In the genomic region with DNA sequence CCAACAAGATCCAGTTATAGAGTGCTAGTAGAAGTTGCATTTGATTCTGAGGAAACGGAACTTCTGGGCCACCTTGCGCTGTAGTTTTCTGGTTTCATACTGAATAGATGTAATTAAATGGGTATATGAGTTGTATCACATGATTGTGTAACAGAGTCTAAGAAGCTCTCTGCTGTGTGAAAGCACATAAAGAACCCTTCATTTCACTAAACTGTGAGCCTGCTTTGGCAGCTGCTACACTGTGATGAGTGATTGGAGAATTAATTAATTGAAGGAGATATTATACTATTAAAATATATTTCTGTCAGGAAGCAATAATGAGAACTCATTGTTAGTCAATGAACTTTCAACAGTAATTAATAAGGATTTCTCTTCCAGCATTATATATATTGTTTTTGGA, we compare ENCODE assay signal across 33 mouse cellular contexts.
"Had no signal": no experiment of that assay in that cellular context is flagged by ENCODE, and none has a peak within 500 bp of the region (broad histone marks: within the 10 kb centered on the region; RNA-seq: fewer than 3 reads in every experiment).

No protein-coding gene starts in this region.

- H3K27me3 ChIP-seq: heart, embryonic 13.5 days; heart, embryonic 15.5 days; hindbrain, embryonic 12.5 days; hindbrain, embryonic 13.5 days; hindbrain, embryonic 15.5 days; intestine, embryonic 15.5 days; kidney, embryonic 15.5 days had no signal

- ATAC-seq: hindbrain, embryonic 16.5 days; hindbrain, postnatal 0 days; inflammation-experienced regulatory T-cells, adult 6 months; intestine, embryonic 15.5 days; intestine, embryonic 16.5 days; intestine, postnatal 0 days had no signal

- H3K36me3 ChIP-seq: heart, embryonic 13.5 days; heart, embryonic 15.5 days; hindbrain, embryonic 10.5 days; hindbrain, embryonic 12.5 days; hindbrain, embryonic 13.5 days; hindbrain, embryonic 15.5 days; intestine, embryonic 15.5 days; kidney, embryonic 15.5 days had no signal

- H3K9ac ChIP-seq: heart, embryonic 13.5 days; heart, embryonic 15.5 days; hindbrain, embryonic 12.5 days; hindbrain, embryonic 13.5 days; hindbrain, embryonic 14.5 days; hindbrain, embryonic 15.5 days; intestine, embryonic 15.5 days; kidney, embryonic 15.5 days had no signal

- DNase-seq: heart, postnatal 10 days; heart, postnatal 14 days; heart, postnatal 36 days; heart, postnatal 4 days; kidney, adult 11 months; kidney, adult 18-20 months; kidney, adult 2 months; kidney, adult 8-10 months; kidney, adult 9 months; kidney, postnatal 10 days; kidney, postnatal 14 days; kidney, postnatal 25 days; kidney, postnatal 36 days; kidney, postnatal 4 days; layer of hippocampus, adult 9-11 months; layer of hippocampus, postnatal 36 days had no signal

- H3K4me2 ChIP-seq: heart, embryonic 13.5 days; heart, embryonic 15.5 days; hindbrain, embryonic 12.5 days; hindbrain, embryonic 13.5 days; hindbrain, embryonic 14.5 days; hindbrain, embryonic 15.5 days; intestine, embryonic 15.5 days; kidney, embryonic 15.5 days had no signal

- H3K27ac ChIP-seq: heart, embryonic 13.5 days; heart, embryonic 15.5 days; hindbrain, embryonic 10.5 days; hindbrain, embryonic 12.5 days; hindbrain, embryonic 13.5 days; hindbrain, embryonic 14.5 days; hindbrain, embryonic 15.5 days; hindbrain, postnatal 0 days; intestine, embryonic 15.5 days; kidney, embryonic 15.5 days; kidney, postnatal 0 days; layer of hippocampus, adult 2 months; left cerebral cortex, adult 2 months had no signal

- H3K9me3 ChIP-seq: heart, embryonic 15.5 days; hindbrain, embryonic 12.5 days; hindbrain, embryonic 13.5 days; hindbrain, embryonic 15.5 days; intestine, embryonic 15.5 days; kidney, embryonic 15.5 days had no signal

- H3K4me3 ChIP-seq: heart, embryonic 13.5 days; heart, embryonic 15.5 days; hindbrain, embryonic 10.5 days; hindbrain, embryonic 12.5 days; hindbrain, embryonic 13.5 days; hindbrain, embryonic 15.5 days; intestine, embryonic 15.5 days; kidney, embryonic 15.5 days; layer of hippocampus, adult 2 months; left cerebral cortex, adult 2 months had no signal

- H3K4me1 ChIP-seq: heart, embryonic 13.5 days; heart, embryonic 15.5 days; hindbrain, embryonic 10.5 days; hindbrain, embryonic 12.5 days; hindbrain, embryonic 13.5 days; hindbrain, embryonic 15.5 days; intestine, embryonic 15.5 days; kidney, embryonic 15.5 days had no signal
